Mouse (Mus musculus): ENCODE results near the gene Insc. TPM values are rescaled to one million over a fixed set of nuclear protein-coding genes. Genes with fewer than 3 reads are reported as not detected.

Gene Insc
- total and polyA plus RNA-seq, 3 experiments = 0.16 to 0.64 (median 0.25) TPM

DNA sequence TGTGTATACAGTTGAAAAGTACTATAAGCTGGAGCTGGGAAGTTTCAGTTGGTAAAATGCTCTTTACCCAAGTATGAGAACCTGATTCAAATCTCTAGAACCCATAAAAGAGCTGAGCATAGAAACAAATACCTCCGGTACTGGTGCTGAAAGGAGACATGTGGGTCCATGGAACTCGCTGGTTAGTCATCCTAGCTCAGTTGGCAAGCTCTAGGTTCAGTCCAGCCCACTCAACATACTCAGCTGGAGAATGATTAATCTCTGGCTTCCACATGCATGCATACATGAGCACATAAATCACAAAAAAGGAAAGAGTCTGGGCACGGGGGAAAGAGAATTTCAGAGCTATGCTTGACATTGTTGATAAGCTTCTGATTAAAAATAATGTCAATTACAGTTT is 93.8 kb downstream of the Insc start:
- TF ChIP-seq CTCF (IDR thresholded peaks at IDR 0.05) (no peak), EP300 (IDR thresholded peaks at IDR 0.05; ENCODE audit: insufficient read depth, low read depth, low read length) (no peak), POLR2A (IDR thresholded peaks at IDR 0.05; ENCODE audit: insufficient read depth, low read depth, low read length) (no peak)
- 58% methylated on average over 3 of the region's 3 CpGs for WGBS
- intact Hi-C loops (cut with DNase I) = no loop called here

GRCm38 (mm10) chr7:114840029-114840745 is 96.7 kb downstream of the Insc start:
- Histone ChIP-seq H3K27ac (no peak overlapping the region), H3K79me2 (replicated peaks; ENCODE audit: control insufficient read depth, insufficient read depth, low read length) (no peaks in the 10 kb centered on the region), H3K4me3 (no peak overlapping the region), H3K27me3 (ENCODE audit: control insufficient read depth, insufficient read depth, low read length) (no peaks in the 10 kb centered on the region), H3K9ac (ENCODE audit: low read depth, low read length) (no peak overlapping the region), H3K36me3 (ENCODE audit: control insufficient read depth, insufficient read depth, low read length) (no peaks in the 10 kb centered on the region), H3K4me1 (ENCODE audit: control insufficient read depth, insufficient read depth, low read length) (no peaks in the 10 kb centered on the region)
- intact Hi-C loops (cut with DNase I) = no loop called here
- DNase-seq = no peak
- 48% methylated on average over 5 of the region's 5 CpGs for WGBS
- TF ChIP-seq CTCF (IDR thresholded peaks at IDR 0.05) = no peak
- no peak for TF ChIP-seq POLR2A (IDR thresholded peaks at IDR 0.05; ENCODE audit: insufficient read depth, low read depth, low read length)
- no peak for TF ChIP-seq EP300 (IDR thresholded peaks at IDR 0.05; ENCODE audit: insufficient read depth, low read depth, low read length)

More for the DNA sequence above, 93.8 kb downstream of the Insc start:
- no peak overlapping the region for H3K27ac ChIP-seq
- no peaks in the 10 kb centered on the region for H3K27me3 ChIP-seq (ENCODE audit: control insufficient read depth, insufficient read depth, low read length)
- no peaks in the 10 kb centered on the region for H3K79me2 ChIP-seq (replicated peaks; ENCODE audit: control insufficient read depth, insufficient read depth, low read length)
- H3K36me3 ChIP-seq (ENCODE audit: control insufficient read depth, insufficient read depth, low read length) = no peaks in the 10 kb centered on the region
- no peak overlapping the region for H3K4me3 ChIP-seq
- DNase-seq = no peak
- H3K4me1 ChIP-seq (ENCODE audit: control insufficient read depth, insufficient read depth, low read length) = no peaks in the 10 kb centered on the region
- no peak overlapping the region for H3K9ac ChIP-seq (ENCODE audit: low read depth, low read length)

DNA sequence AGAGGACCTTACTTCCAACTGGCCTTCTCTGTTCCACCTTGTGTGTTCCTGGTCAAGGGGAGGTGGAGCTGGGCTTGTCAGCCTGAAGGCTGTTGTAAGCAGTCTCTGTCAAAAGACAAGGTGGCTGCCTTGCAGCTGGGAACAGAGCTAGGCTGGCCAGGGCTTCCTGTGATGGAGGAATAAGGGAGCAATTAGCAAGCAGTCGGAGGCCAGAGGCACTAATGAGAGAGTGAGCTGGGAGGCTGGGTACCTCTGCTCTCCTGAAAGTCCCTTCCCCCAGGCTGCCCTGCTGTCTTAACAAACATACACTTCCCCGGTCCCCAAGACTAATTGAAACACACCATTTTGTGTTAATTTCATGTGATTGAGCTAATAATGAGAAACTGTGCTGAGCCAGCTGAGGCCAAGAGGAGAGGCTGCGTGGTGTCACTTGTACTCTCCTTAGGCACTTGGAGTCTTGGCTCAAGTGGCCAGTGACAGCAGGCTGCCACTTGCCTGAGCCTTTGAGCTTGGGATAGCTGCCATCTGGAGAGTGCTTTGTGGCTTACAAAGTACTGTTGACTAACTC is 99.2 kb downstream of the Insc start:
- DNase-seq = no peak
- TF ChIP-seq POLR2A (IDR thresholded peaks at IDR 0.05; ENCODE audit: insufficient read depth, low read depth, low read length) (no peak), EP300 (IDR thresholded peaks at IDR 0.05; ENCODE audit: insufficient read depth, low read depth, low read length) (no peak), CTCF (IDR thresholded peaks at IDR 0.05) (no peak)
- no peak overlapping the region for H3K9ac ChIP-seq (ENCODE audit: low read depth, low read length)
- intact Hi-C loops (cut with DNase I) = no loop called here
- WGBS = 60% methylated on average over 3 of the region's 3 CpGs
- H3K27me3 ChIP-seq (ENCODE audit: control insufficient read depth, insufficient read depth, low read length) = no peaks in the 10 kb centered on the region
- no peak overlapping the region for H3K4me3 ChIP-seq
- no peaks in the 10 kb centered on the region for H3K4me1 ChIP-seq (ENCODE audit: control insufficient read depth, insufficient read depth, low read length)
- H3K79me2 ChIP-seq (replicated peaks; ENCODE audit: control insufficient read depth, insufficient read depth, low read length) = no peaks in the 10 kb centered on the region
- H3K36me3 ChIP-seq (ENCODE audit: control insufficient read depth, insufficient read depth, low read length) = no peaks in the 10 kb centered on the region
- H3K27ac ChIP-seq = no peak overlapping the region

- H3K36me3 ChIP-seq (ENCODE audit: control insufficient read depth, insufficient read depth, low read length) = no peaks in the 10 kb centered on the region
- intact Hi-C loops (cut with DNase I) = no loop called here
These were observed 103.7 kb downstream of the Insc start for GRCm38 (mm10) chr7:114847179-114847578.

GRCm38 (mm10) chr7:114852387-114852786 is 108.9 kb downstream of the Insc start:
- H3K4me3 ChIP-seq = no peak overlapping the region
- no peaks in the 10 kb centered on the region for H3K36me3 ChIP-seq (ENCODE audit: control insufficient read depth, insufficient read depth, low read length)
- 68% methylated on average over 3 of the region's 3 CpGs for WGBS
- intact Hi-C loops (cut with DNase I) = no loop called here
- H3K4me1 ChIP-seq (ENCODE audit: control insufficient read depth, insufficient read depth, low read length) = no peaks in the 10 kb centered on the region
- no peak for TF ChIP-seq POLR2A (IDR thresholded peaks at IDR 0.05; ENCODE audit: insufficient read depth, low read depth, low read length)
- no peak for TF ChIP-seq EP300 (IDR thresholded peaks at IDR 0.05; ENCODE audit: insufficient read depth, low read depth, low read length)
- no peak for TF ChIP-seq CTCF (IDR thresholded peaks at IDR 0.05)
- H3K27ac ChIP-seq = no peak overlapping the region
- H3K79me2 ChIP-seq (replicated peaks; ENCODE audit: control insufficient read depth, insufficient read depth, low read length) = no peaks in the 10 kb centered on the region
- H3K9ac ChIP-seq (ENCODE audit: low read depth, low read length) = no peak overlapping the region
- no peaks in the 10 kb centered on the region for H3K27me3 ChIP-seq (ENCODE audit: control insufficient read depth, insufficient read depth, low read length)
- no peak for DNase-seq

More at GRCm38 (mm10) chr7:114847179-114847578, 103.7 kb downstream of the Insc start:
- Histone ChIP-seq H3K4me1 (ENCODE audit: control insufficient read depth, insufficient read depth, low read length) (no peaks in the 10 kb centered on the region), H3K79me2 (replicated peaks; ENCODE audit: control insufficient read depth, insufficient read depth, low read length) (no peaks in the 10 kb centered on the region), H3K4me3 (no peak overlapping the region), H3K27me3 (ENCODE audit: control insufficient read depth, insufficient read depth, low read length) (no peaks in the 10 kb centered on the region), H3K27ac (no peak overlapping the region), H3K9ac (ENCODE audit: low read depth, low read length) (no peak overlapping the region)
- DNase-seq = no peak
- WGBS = 37% methylated on average over 2 of the region's 2 CpGs
- TF ChIP-seq EP300 (IDR thresholded peaks at IDR 0.05; ENCODE audit: insufficient read depth, low read depth, low read length) (no peak), CTCF (IDR thresholded peaks at IDR 0.05) (no peak), POLR2A (IDR thresholded peaks at IDR 0.05; ENCODE audit: insufficient read depth, low read depth, low read length) (no peak)

- 25% methylated on average over 2 of the region's 2 CpGs for WGBS
- no peaks in the 10 kb centered on the region for H3K4me1 ChIP-seq (ENCODE audit: control insufficient read depth, insufficient read depth, low read length)
- no peak overlapping the region for H3K4me3 ChIP-seq
- H3K27ac ChIP-seq = no peak overlapping the region
- H3K36me3 ChIP-seq (ENCODE audit: control insufficient read depth, insufficient read depth, low read length) = no peaks in the 10 kb centered on the region
- DNase-seq = no peak
- H3K79me2 ChIP-seq (replicated peaks; ENCODE audit: control insufficient read depth, insufficient read depth, low read length) = no peaks in the 10 kb centered on the region
- TF ChIP-seq POLR2A (IDR thresholded peaks at IDR 0.05; ENCODE audit: insufficient read depth, low read depth, low read length) (no peak), CTCF (IDR thresholded peaks at IDR 0.05) (no peak), EP300 (IDR thresholded peaks at IDR 0.05; ENCODE audit: insufficient read depth, low read depth, low read length) (no peak)
- H3K27me3 ChIP-seq (ENCODE audit: control insufficient read depth, insufficient read depth, low read length) = no peaks in the 10 kb centered on the region
- intact Hi-C loops (cut with DNase I) = no loop called here
- no peak overlapping the region for H3K9ac ChIP-seq (ENCODE audit: low read depth, low read length)
These were observed 110.7 kb downstream of the Insc start for GRCm38 (mm10) chr7:114854169-114854568.

Data from heart, adult 2 months (tissue).